Mouse (Mus musculus) thymus, adult 2 months (tissue): ENCODE measurements around the gene Fam185a.

Experiments used
- CTCF ChIP-seq: fragments of 200-500 bp; IDR thresholded peaks from 2 replicates; pipeline ENCODE4 v1.5.1; 2012; ENCODE audit warnings: mild to moderate bottlenecking, control low read depth, low read length, moderate library complexity, borderline replicate concordance; ENCODE audit not compliant: control insufficient read depth, poor library complexity, insufficient read depth; ENCODE audit errors: extremely low read depth
- POLR2A ChIP-seq: fragments of 200-500 bp; IDR thresholded peaks from 2 replicates; pipeline ENCODE4 v1.6.1; 2012; ENCODE audit warnings: mild to moderate bottlenecking, low read length, control low read depth, moderate library complexity; ENCODE audit not compliant: control insufficient read depth, poor library complexity, insufficient read depth; ENCODE audit errors: extremely low read depth

DNA sequence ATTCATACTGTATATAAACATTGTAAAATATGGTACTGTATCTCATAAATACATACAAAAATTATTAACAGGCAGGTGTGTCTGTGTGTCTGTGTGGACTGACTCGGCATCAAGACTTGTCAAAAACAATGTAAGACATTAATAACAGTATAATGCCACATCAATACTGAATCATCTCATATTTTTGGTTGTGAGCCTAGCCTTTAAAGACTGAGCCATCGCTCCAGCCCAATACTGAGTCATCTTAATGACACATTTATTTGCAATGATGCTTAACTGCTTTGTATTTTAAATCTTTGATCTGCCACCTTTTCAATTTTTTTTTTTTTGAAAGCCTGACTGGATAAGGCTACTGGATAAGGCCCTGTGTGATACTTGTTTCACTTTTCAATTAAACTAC is 73.7 kb downstream of the Fam185a start:
- TF ChIP-seq CTCF (no peak), POLR2A (no peak)
